Mouse (Mus musculus) layer of hippocampus, adult 2 months (tissue): ENCODE results near the gene Polr3a. TPM values are rescaled to one million over a fixed set of nuclear protein-coding genes. Genes with fewer than 3 reads are reported as not detected.
A peak's percentile ranks its signal among the peaks of the same experiment; 100 is the strongest.
"Not testable (repeated sequence)": the region's sequence is repeated elsewhere in the genome, so short reads cannot be mapped to it uniquely, and the experiment has no call there.

ENCODE experiments used
- DNase-seq, 2 experiments: peaks; one replicate each; pipeline ENCODE4 v3.0.0; 2022; ENCODE audit warnings: low spot score in 2 of 2
- H3K27ac ChIP-seq: fragments of 200-600 bp; 2 replicates; pipeline ENCODE4 v1.8.1; 2022
- H3K4me3 ChIP-seq: fragments of 200-600 bp; 2 replicates; pipeline ENCODE4 v1.8.1; 2022; ENCODE audit warnings: mild to moderate bottlenecking
- CTCF ChIP-seq: fragments of 200-600 bp; conservative IDR thresholded peaks from 2 replicates; pipeline ENCODE4 v1.8.1; 2022; ENCODE audit warnings: antibody characterized with exemption, mild to moderate bottlenecking, moderate library complexity
- total RNA-seq, 2 experiments: library from RNA; stranded (reverse); gene quantifications; 2 replicates each; pipeline ENCODE4 v1.2.3; 2021

Polr3a gene
- total RNA-seq, 2 experiments from 2014 or later: 37.9 to 38.5 TPM

- no peak for TF ChIP-seq CTCF
- no peak for DNase-seq
- no peak overlapping the region for H3K4me3 ChIP-seq
- H3K27ac ChIP-seq: no peak overlapping the region
These were observed 20.7 kb upstream of the Polr3a start for GRCm38 (mm10) chr14:24507452-24508069.

GRCm38 (mm10) chr14:24501256-24501655, 14.4 kb upstream of the Polr3a start:
- Histone ChIP-seq H3K4me3 (no peak overlapping the region), H3K27ac (peak overlapping the region; percentile 89)
- TF ChIP-seq CTCF: no peak
- no peak for DNase-seq

- no peak for TF ChIP-seq CTCF
- H3K4me3 ChIP-seq: peak overlapping the region; percentile 6; the same call in 1 of the 2 replicates
- peak overlapping the region; percentile 89 for H3K27ac ChIP-seq
- DNase-seq: no peak
These were observed 14.0 kb upstream of the Polr3a start for GRCm38 (mm10) chr14:24500845-24501186.

GRCm38 (mm10) chr14:24500091-24500844, 13.4 kb upstream of the Polr3a start:
- Histone ChIP-seq H3K4me3 (peak overlapping the region; percentile 6; the same call in 1 of the 2 replicates), H3K27ac (peak overlapping the region; percentile 89)
- TF ChIP-seq CTCF: peak; percentile 96
- DNase-seq: peak; percentile 81 to 93

GRCm38 (mm10) chr14:24499478-24499877, 12.6 kb upstream of the Polr3a start:
- no peak for DNase-seq
- Histone ChIP-seq H3K27ac (no peak overlapping the region), H3K4me3 (no peak overlapping the region)
- no peak for TF ChIP-seq CTCF

GRCm38 (mm10) chr14:24498561-24499255, 11.8 kb upstream of the Polr3a start:
- no peak overlapping the region for H3K27ac ChIP-seq
- H3K4me3 ChIP-seq: no peak overlapping the region
- DNase-seq: no peak
- no peak for TF ChIP-seq CTCF

GRCm38 (mm10) chr14:24497443-24497842, 10.6 kb upstream of the Polr3a start:
- DNase-seq: no peak
- no peak overlapping the region for H3K4me3 ChIP-seq
- no peak for TF ChIP-seq CTCF
- no peak overlapping the region for H3K27ac ChIP-seq

GRCm38 (mm10) chr14:24496507-24496906, 9.6 kb upstream of the Polr3a start:
- no peak overlapping the region for H3K27ac ChIP-seq
- no peak for TF ChIP-seq CTCF
- no peak for DNase-seq
- no peak overlapping the region for H3K4me3 ChIP-seq

- Histone ChIP-seq H3K4me3 (no peak overlapping the region), H3K27ac (no peak overlapping the region)
- DNase-seq: no peak
- no peak for TF ChIP-seq CTCF
These were observed 6.4 kb upstream of the Polr3a start for GRCm38 (mm10) chr14:24493256-24493655.

GRCm38 (mm10) chr14:24491266-24491981, 4.6 kb upstream of the Polr3a start:
- no peak for DNase-seq
- Histone ChIP-seq H3K27ac (peak overlapping the region; percentile 90), H3K4me3 (peak overlapping the region; percentile 98)
- TF ChIP-seq CTCF: no peak

- Histone ChIP-seq H3K4me3 (peak overlapping the region; percentile 98), H3K27ac (peak overlapping the region; percentile 90)
- TF ChIP-seq CTCF: 0 out of 2 replicates have a peak, but pooled peaks have one; percentile 2
- DNase-seq: peak; percentile 97 to 98
These were observed 3.8 kb upstream of the Polr3a start for GRCm38 (mm10) chr14:24490468-24491265.

GRCm38 (mm10) chr14:24489772-24490171, 2.9 kb upstream of the Polr3a start:
- H3K27ac ChIP-seq: peak overlapping the region; percentile 90; the same call in 1 of the 2 replicates
- H3K4me3 ChIP-seq: peak overlapping the region; percentile 98
- DNase-seq: not testable (repeated sequence)
